Mouse (Mus musculus) G1E (cell line): ENCODE data around the gene Fndc7.

Experiments used
- CTCF ChIP-seq: IDR thresholded peaks from 2 replicates; pipeline ENCODE4 v1.5.1; 2012; ENCODE audit warnings: low read depth, low read length, inconsistent platforms, mixed read lengths
- GATA1 ChIP-seq: IDR thresholded peaks from 2 replicates; pipeline ENCODE4 v1.6.1; 2012; ENCODE audit warnings: borderline replicate concordance, low read length, inconsistent platforms, mixed read lengths
- POLR2AphosphoS5 ChIP-seq: IDR thresholded peaks from 2 replicates; pipeline ENCODE4 v1.6.1; 2012; ENCODE audit warnings: low read depth, low read length, inconsistent platforms; ENCODE audit not compliant: insufficient replicate concordance
- TAL1 ChIP-seq: conservative IDR thresholded peaks from 2 replicates; pipeline ENCODE4 v1.6.1; 2012; ENCODE audit warnings: low read depth, low read length, inconsistent platforms, mixed read lengths

- TF ChIP-seq CTCF (no peak), GATA1 (no peak), TAL1 (no peak), POLR2AphosphoS5 (no peak)
Observed at GRCm38 (mm10) chr3:108883067-108883466, 6.7 kb downstream of the Fndc7 start.
